Mouse (Mus musculus): ENCODE data around the gene Ankzf1.

The Ankzf1 gene

DNA sequence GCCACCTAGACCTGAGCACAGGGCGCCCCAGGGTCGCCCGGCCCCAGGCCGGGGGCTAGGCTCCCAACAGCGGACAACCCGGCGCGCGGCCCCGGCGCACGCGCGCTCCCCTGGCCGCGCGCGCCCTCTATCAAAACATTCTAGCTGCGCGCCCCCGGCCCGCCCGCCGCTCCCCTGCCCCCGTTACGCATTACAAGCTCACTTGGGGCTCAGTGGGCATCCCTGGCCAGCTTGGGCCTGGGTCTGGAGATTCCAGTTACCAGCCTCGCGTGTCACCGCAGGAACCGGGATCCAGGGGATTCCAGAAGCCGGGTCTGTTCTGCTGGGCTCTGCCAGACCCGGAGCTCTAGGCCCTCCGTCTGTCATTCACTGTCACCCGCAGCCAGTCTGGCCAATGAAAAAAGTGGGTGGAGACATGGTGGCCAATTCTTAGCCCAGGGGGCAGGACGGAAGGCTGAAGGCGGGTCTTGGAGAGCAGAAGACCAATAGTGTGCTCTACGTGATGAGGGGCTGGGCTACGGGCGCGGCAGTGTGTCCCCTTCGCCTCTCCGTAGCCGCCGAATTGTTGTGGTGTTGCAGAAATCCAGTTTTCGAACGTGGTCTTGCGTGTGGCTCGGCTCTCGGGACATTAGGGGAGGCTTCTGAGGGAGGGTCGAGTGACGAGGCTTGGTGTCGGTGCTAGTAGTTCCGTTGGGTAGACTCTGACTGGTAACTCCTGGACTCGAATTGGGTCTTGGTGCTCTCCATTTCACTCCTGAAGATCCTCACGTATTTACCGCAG is at the start of gene Ankzf1, which contains the start of gene Atg9a:
Gene Ankzf1 (plus strand): TSS at position 530 of the 781 bp plus-strand sequence.
Gene Atg9a (minus strand): TSS at position 575 of the 781 bp plus-strand sequence.
- in situ Hi-C loops (cut with MboI, MseI), result no loop called here

DNA sequence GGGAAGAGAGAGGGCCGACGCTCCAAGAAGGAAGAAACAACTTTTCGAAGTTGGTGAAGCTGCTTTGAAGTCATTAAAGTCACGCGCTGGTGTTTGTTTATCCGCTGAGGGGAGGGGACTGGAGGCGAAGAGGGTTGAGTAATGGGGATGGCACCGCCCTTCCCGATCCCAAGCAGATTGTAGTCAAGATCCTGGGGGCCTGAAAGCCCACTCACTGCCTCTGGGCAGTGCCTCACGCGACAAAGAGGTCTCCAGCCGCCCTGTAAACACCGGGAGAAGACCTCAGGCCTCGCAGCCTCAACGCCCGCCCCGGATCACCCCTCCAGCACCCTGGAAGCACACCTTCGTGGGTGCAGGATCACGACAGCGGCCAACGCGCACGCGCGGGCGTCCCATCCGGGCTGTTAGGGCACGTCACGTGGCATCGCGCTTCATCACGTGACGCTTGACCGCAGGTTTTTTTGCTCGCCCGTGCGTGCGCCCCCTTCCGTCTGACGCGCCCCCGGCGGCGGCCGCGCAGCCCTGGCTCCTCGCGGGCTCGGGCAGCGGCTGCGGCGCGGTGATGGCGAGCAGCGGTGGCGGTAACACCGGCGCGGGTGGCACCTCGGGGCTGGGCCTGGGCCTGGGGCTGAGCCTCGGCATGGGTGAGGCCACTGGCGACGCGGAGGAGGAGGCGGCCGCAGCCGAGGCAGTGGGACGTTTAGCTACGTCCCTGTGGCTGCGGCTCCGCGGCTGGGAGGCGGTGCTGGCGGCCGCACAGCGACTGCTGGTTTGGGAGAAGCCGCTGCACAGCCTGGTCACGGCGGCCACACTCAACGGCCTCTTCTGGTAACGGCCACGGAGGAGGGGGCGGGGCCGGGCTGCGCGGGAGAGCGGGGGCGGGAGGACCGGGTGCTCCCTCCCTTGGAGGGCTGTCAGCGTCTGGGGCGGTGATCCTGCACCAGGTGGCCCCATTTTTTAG is 49.4 kb upstream of the Ankzf1 start, which contains the start of the genes Cnppd1 and Retreg2:
Gene Cnppd1 (minus strand): TSS at position 411 of the 961 bp plus-strand sequence.
Gene Retreg2 (plus strand): TSS at position 478 of the 961 bp plus-strand sequence.
- in situ Hi-C loops (cut with MboI, MseI), result loop anchor here (5.0 to 25.0 kb wide), 4 partner anchors 475 to 1180 kb away; partner anchors contain the start of genes Ctdsp1 and Slc11a1

DNA sequence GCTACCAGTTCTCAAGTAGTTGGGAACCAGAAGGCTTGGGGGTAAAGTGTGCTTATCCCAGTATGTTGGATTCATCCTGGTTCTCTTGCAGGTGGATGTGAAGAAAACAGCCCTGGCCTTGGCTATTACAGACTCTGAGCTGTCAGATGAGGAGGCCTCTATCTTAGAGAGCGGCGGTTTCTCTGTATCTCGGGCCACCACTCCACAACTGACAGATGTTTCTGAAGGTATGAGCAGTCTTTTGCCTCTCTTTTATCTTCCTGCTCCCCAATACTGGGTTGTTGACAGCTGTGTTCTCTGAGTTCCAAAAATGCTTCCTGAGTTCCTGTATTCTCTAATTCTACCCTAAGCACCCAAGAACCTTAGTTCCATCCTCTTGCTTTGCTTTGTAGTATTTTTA is 46.4 kb upstream of the Ankzf1 start:
- in situ Hi-C loops (cut with MboI, MseI), result loop anchor here (10.0 to 25.0 kb wide), 3 partner anchors 611 to 1183 kb away; partner anchors contain the start of genes Ctdsp1 and Slc11a1

DNA sequence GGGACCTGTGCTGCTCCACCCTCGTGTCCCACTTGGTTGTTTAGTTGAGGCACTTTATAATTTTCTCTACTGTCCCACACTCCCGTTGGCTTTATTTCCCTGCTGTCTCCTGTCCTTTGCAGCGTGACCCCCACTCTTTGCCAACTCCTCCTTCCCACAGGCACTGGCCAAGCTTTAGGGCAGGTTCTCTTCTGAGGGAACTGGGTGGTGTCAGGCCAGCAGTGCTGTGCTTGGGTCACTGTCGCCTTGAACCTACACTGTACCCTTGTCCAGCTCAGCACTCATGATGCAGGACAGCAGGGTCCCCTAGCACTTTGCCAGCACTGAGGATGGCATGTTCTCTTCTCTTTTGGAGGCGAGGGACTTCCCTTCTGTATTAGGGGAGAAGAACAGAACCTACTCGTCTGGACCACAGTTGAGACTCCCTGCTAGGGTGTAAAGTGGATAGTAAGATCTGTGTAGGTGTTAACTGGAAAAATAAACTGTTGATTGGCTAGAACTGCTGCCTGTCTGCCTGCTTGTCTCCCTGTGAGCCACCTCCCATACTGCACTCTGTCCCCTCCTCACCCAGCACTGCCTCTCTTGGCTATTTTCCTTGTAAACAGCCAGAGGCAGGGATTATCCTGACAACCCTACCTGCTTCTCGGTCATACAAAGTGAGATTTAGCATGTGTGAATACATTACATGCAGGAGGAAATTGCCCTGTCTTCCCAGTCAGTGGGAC is 44.4 kb upstream of the Ankzf1 start:
- in situ Hi-C loops (cut with MboI, MseI), result loop anchor here (10.0 to 25.0 kb wide), 3 partner anchors 613 to 1185 kb away; partner anchors contain the start of genes Ctdsp1 and Slc11a1

GRCm38 (mm10) chr1:75148727-75149126 is 43.2 kb upstream of the Ankzf1 start:
- in situ Hi-C loops (cut with MboI, MseI), result loop anchor here (10.0 to 25.0 kb wide), 3 partner anchors 614 to 1186 kb away; partner anchors contain the start of genes Ctdsp1 and Slc11a1

DNA sequence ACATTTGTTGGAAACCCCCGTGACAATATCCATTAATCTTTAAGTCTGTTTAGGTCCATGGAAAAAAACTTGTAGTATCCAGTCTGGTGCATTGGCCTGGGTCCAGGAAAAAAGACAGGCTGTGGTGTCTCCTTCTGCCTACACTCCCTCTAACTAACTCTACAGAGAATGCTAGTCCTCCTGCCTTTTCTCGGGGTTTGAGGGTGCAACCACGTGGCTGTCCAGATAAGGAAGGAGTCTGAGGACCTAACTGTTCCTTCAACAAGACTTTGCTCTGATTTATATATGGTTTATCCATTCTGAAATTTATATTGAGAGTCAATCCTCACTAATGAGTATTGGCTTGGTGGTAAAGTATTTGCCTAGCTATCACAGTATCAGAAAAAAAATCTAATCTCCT is 36.1 kb upstream of the Ankzf1 start:
- in situ Hi-C loops (cut with MboI, MseI), result no loop called here

GRCm38 (mm10) chr1:75158990-75159389 is 33.0 kb upstream of the Ankzf1 start:
- in situ Hi-C loops (cut with MboI, MseI), result no loop called here

DNA sequence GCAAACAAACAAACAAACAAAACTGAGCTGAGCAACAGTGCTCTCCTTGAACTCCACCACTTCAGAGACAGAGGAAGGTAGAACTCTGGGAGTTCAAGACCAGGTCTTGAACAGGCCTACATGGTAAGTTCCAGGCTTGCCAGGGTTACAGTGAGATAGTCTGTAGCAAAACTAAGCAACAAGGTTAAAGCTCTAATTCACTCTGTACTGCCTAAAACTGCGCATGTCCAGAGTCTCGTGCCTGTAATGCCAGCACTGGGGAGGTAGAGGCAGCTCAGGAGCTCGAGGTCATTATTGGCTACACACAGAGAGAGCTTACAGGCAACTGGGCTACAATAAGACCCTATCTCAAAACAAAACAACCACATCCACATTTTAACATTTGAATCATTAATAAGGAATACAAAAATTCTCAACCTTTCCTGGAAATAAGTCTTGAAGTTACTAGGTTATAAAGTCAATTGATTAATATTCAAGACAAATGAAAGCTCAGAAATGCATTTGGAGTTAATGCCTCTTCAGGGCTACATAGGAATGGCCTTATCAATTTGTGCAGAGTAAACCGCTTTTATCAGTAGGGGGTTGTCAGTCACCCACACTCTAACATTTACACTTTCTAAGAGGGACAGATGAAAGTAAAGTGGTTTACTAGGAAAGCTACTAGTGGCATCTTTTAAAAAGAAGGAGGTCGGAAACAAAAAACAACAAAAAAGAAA is 32.3 kb upstream of the Ankzf1 start:
- in situ Hi-C loops (cut with MboI, MseI), result no loop called here

DNA sequence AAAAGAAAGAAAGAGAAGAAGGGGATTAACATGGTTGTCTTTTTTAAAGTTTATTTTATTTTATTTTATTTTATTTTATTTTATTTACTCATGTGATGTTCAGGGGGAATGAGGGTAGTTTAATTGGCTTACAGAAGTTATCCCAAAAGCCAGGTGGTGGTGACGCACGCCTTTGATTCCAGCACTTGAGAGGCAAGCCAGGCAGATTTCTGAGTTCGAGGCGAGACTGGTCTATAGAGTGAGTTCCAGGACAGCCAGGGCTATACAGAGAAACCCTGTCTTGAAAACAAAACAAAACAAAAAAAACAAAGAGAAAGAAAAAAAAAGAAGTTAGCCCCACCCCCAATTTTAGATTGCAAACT is 31.7 kb upstream of the Ankzf1 start:
- in situ Hi-C loops (cut with MboI, MseI), result no loop called here

GRCm38 (mm10) chr1:75168093-75168471 is 23.9 kb upstream of the Ankzf1 start:
- in situ Hi-C loops (cut with MboI, MseI), result no loop called here

GRCm38 (mm10) chr1:75168472-75169464 is 23.2 kb upstream of the Ankzf1 start, which contains the start of gene Zfand2b:
Gene Zfand2b, plus strand, starts transcription at chr1:75168646.
- in situ Hi-C loops (cut with MboI, MseI), result no loop called here

GRCm38 (mm10) chr1:75179334-75180104 is 12.4 kb upstream of the Ankzf1 start:
- in situ Hi-C loops (cut with MboI, MseI), result loop anchor here (10.0 kb wide), 1 partner anchor 55 kb away; the partner anchor contains the start of gene Nhej1

DNA sequence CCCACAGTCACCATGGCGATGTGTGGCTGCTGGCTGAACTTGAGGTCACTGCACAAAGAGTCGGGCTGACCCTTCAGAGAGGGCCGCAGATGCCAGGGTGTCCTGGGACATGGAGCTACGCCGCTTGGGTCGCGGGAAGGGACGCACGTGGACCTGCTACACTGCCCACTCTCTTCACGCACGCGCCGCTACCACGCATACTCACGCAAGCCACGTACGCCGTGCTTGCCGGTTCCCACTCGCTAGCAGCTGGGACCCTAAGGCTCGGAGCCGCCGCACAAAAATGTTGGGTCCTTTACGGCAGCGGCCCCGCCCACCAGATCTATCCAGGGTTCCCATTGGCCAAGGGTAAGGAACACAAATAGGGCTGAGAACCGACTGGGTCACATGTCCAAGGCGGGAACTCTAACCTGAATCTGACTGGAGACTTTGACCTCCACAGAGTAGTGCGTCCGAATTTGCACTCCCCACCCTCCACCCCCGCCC is 11.8 kb upstream of the Ankzf1 start, which contains the start of gene Abcb6:
Gene Abcb6 (minus strand): TSS at position 288 of the 486 bp plus-strand sequence.
- in situ Hi-C loops (cut with MboI, MseI), result loop anchor here (10.0 kb wide), 1 partner anchor 55 kb away; the partner anchor contains the start of gene Nhej1

- in situ Hi-C loops (cut with MboI, MseI), result loop anchor here (10.0 kb wide), 1 partner anchor 56 kb away; the partner anchor contains the start of gene Nhej1
Measured at GRCm38 (mm10) chr1:75180741-75181140, 11.2 kb upstream of the Ankzf1 start.

DNA sequence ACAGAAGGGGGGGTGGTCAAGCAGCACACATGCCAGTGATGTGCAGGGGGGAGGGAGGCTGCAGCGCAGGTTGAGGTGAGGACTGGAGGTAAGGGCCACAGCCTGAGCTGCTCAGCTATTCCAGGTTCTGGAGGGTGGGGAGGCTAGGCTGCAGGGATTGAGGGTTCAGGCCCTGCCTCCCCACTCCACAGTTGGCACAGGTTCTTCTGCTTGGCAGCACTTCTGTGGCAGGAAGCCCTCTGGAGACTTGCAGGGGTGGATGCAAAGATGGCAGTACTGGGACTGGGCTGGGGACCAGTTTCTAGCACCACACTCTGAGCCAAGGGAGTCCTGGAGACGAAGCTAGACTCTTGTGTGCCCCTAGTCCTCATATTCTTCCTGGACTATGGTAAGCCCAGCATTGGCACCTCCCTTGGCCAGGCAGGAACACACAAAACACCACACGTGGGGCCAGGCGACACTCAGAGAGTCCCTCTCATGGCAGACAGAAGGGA is 10.5 kb upstream of the Ankzf1 start:
- in situ Hi-C loops (cut with MboI, MseI), result loop anchor here (10.0 kb wide), 1 partner anchor 57 kb away; the partner anchor contains the start of gene Nhej1

GRCm38 (mm10) chr1:75182160-75182559 is 9.8 kb upstream of the Ankzf1 start:
- in situ Hi-C loops (cut with MboI, MseI), result loop anchor here (10.0 kb wide), 1 partner anchor 57 kb away; the partner anchor contains the start of gene Nhej1

GRCm38 (mm10) chr1:75185495-75185894 is 6.5 kb upstream of the Ankzf1 start:
- in situ Hi-C loops (cut with MboI, MseI), result loop anchor here (5.0 to 10.0 kb wide), 2 partner anchors 61 to 132 kb away; partner anchors contain the start of genes Dnpep and Nhej1
